Mouse (Mus musculus): ENCODE data around the gene Ccl17. TPM values are rescaled to one million over a fixed set of nuclear protein-coding genes. Genes with fewer than 3 reads are reported as not detected.
A peak's percentile ranks its signal among the peaks of the same experiment; 100 is the strongest.

The Ccl17 gene
- polyA plus RNA-seq, 1 experiment: 4.4 TPM

DNA sequence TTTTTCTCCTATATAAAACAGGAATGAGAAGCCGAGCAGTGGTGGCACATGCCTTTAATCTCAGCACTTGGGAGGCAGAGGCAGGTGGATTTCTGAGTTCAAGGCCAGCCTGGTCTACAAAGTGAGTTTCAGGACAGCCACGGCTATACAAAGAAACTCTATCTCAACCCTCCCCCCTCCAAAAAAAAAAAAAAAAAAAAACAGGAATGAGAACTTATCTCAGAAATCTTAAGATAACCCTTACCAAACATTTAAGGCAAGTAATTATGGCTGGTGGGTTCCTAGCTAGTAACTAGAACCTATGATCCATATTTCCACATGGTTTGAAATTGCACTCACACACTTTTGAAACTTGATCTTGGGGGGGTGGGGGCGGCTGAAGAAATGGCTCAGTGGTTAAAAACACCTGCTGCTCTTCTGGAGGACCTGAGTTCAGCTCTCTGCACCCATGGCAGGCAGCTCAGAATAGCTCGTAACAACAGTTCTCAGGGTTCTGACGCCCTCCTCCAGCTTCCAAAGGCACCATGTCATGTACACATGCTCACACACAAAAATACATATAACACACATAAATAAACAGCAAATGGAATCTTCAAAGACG, 24.2 kb upstream of the Ccl17 start:
- no peak overlapping the region for H3K4me3 ChIP-seq (ENCODE audit: insufficient read depth, low read length)
- H3K27ac ChIP-seq (ENCODE audit: insufficient read depth, low read length): no peak overlapping the region
- TF ChIP-seq CTCF (IDR thresholded peaks at IDR 0.05; ENCODE audit: extremely low read depth, insufficient read depth, low read length): no peak
- no peak for TF ChIP-seq POLR2A (IDR thresholded peaks at IDR 0.05; ENCODE audit: extremely low read depth, insufficient read depth, low read length)
- H3K4me1 ChIP-seq (ENCODE audit: control insufficient read depth, insufficient read depth, low read length): no peaks in the 10 kb centered on the region

DNA sequence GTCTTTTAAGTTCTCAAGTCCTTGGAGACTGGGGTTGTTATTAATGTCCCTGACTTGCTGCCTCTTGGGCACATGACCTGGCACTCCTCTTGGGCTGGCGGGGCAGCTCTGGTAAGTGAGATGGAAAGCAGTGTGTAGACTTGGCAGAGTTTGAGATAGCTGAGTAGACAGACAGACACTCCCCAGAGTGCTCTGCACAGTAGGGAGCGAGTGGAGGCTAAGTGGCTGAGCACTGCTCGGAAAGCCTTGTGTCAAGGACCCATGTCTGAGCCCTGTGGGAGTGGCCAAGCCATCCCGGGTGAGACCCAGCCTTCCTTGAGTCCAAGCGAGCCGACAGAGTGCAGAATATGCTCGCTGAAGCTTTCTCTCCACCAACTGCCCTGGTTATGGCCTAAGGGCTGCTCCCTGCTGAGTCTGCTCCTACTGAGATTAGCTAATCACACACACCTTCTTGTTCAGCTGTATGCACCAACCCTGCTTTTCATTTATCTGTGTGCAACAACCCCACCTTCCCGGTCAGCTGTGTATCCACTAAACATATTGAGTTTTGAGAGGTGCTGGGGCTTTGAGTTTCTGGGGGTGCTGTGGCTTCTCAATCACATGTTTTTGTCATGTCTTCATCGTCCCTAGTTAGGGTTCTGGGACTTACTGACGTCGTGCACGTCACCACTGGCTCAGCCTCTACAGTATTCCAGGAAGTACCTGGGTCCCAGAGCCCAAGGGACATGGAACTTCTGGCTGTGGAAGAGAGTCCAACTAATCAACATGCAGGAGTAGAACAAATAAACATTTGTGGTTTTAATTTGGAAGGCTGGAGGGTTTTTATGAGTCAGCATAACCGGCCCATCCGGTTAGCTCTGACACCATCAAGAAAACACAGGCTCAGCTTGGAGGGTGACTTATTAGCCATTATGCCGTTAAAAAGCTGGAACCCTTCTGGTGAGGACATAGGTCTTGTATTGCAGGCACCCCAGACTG, 22.4 kb upstream of the Ccl17 start:
- Histone ChIP-seq H3K4me3 (ENCODE audit: insufficient read depth, low read length) (no peak overlapping the region), H3K27ac (ENCODE audit: insufficient read depth, low read length) (no peak overlapping the region), H3K4me1 (ENCODE audit: control insufficient read depth, insufficient read depth, low read length) (no peaks in the 10 kb centered on the region)
- no peak for TF ChIP-seq POLR2A (IDR thresholded peaks at IDR 0.05; ENCODE audit: extremely low read depth, insufficient read depth, low read length)
- no peak for TF ChIP-seq CTCF (IDR thresholded peaks at IDR 0.05; ENCODE audit: extremely low read depth, insufficient read depth, low read length)

- H3K4me3 ChIP-seq (ENCODE audit: insufficient read depth, low read length): no peak overlapping the region
- H3K4me1 ChIP-seq (ENCODE audit: control insufficient read depth, insufficient read depth, low read length): peaks cover 2% of the 10 kb centered on the region; the same call in 1 of the 2 replicates
- TF ChIP-seq CTCF (IDR thresholded peaks at IDR 0.05; ENCODE audit: extremely low read depth, insufficient read depth, low read length) (no peak), POLR2A (IDR thresholded peaks at IDR 0.05; ENCODE audit: extremely low read depth, insufficient read depth, low read length) (no peak)
- no peak overlapping the region for H3K27ac ChIP-seq (ENCODE audit: insufficient read depth, low read length)
These were observed 20.8 kb upstream of the Ccl17 start for GRCm38 (mm10) chr8:94789256-94789955.

DNA sequence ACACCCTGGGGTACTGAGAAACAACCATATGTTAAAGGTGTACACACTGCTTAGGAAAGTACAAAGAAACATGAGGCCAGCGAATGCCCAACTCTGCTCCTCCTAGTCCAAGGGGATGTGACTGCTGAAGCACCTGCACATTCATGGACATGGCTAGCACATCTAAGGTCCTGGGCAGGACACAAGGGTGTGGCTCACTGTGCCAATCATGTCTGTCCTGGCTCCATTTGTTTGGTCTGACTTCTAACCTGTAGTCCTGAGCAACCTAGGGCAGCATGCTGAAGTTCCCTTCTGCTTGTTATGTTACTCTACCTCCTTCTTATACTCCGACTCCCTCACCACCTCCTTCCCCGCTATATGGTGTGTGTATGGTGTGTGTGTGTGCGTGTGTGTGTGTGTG, 15.9 kb upstream of the Ccl17 start:
- Histone ChIP-seq H3K4me1 (ENCODE audit: control insufficient read depth, insufficient read depth, low read length) (peaks cover 2% of the 10 kb centered on the region; the same call in 1 of the 2 replicates), H3K27ac (ENCODE audit: insufficient read depth, low read length) (no peak overlapping the region), H3K4me3 (ENCODE audit: insufficient read depth, low read length) (no peak overlapping the region)
- no peak for TF ChIP-seq POLR2A (IDR thresholded peaks at IDR 0.05; ENCODE audit: extremely low read depth, insufficient read depth, low read length)
- no peak for TF ChIP-seq CTCF (IDR thresholded peaks at IDR 0.05; ENCODE audit: extremely low read depth, insufficient read depth, low read length)

DNA sequence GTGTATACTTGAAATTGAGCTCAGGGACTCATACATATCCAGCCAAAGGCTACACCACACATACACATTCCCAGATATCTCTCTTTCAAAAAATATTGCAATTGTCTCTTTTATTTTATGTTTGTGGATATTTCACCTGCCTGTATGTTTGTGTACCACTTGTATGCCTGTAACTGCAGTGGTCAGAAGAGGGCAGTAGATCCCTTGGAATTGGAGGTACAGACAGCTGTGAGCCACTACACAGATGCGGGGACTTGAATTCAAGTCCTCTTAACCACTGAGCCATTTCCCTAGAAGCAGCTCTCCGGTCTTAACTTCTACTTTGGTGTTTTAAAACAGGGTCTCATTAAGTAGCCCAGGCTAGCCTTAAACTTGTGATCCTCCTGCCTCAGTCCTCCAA, 15.5 kb upstream of the Ccl17 start:
- TF ChIP-seq CTCF (IDR thresholded peaks at IDR 0.05; ENCODE audit: extremely low read depth, insufficient read depth, low read length) (0 out of 2 replicates have a peak, but pooled peaks have one; percentile 14), POLR2A (IDR thresholded peaks at IDR 0.05; ENCODE audit: extremely low read depth, insufficient read depth, low read length) (no peak)
- Histone ChIP-seq H3K4me3 (ENCODE audit: insufficient read depth, low read length) (no peak overlapping the region), H3K27ac (ENCODE audit: insufficient read depth, low read length) (no peak overlapping the region), H3K4me1 (ENCODE audit: control insufficient read depth, insufficient read depth, low read length) (peaks cover 2% of the 10 kb centered on the region; the same call in 1 of the 2 replicates)

- peaks cover 8% of the 10 kb centered on the region for H3K4me1 ChIP-seq (ENCODE audit: control insufficient read depth, insufficient read depth, low read length)
- no peak for TF ChIP-seq CTCF (IDR thresholded peaks at IDR 0.05; ENCODE audit: extremely low read depth, insufficient read depth, low read length)
- TF ChIP-seq POLR2A (IDR thresholded peaks at IDR 0.05; ENCODE audit: extremely low read depth, insufficient read depth, low read length): no peak
- peak overlapping the region; percentile 75 for H3K27ac ChIP-seq (ENCODE audit: insufficient read depth, low read length)
- H3K4me3 ChIP-seq (ENCODE audit: insufficient read depth, low read length): no peak overlapping the region
These were observed 9.8 kb upstream of the Ccl17 start for GRCm38 (mm10) chr8:94800278-94800968.

DNA sequence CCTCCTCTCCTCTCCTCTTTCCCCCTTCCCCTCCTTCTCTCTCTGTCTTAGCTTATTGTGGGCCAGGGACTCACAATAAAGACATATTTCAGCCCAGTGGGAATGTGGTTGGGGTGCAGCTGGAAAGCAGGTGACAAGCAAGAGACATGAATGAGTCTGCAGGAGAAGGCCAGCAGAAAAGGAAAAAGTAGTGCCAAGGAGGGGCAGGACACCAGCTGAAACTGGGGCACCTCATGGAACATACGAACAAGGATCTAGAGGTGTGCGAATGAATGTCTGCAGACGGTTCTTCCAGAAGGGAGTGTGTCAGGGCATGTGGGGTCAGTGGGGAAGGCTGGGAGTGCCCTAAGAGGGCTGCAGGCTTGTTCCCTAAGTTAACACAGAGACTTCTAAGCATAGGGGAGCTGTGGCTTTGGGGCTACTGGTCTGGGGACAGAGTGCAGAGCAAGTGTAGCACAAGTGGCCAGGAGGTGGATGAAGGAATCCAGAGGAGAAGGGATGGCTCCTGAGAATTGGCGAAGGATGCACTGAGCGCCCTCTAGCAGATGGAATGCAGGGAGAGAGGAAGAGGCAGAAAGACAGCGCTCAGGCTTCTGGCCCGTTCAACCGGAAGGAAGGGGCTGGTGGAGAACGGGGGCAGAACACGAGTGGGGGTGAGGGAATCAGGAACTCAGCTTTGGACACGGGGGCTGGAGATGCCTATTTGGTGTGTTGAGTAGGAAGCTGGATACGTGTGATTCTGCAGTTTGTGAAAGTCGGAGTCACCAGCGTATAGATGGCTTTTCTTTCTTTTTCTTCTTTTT, 8.8 kb upstream of the Ccl17 start:
- H3K4me1 ChIP-seq (ENCODE audit: control insufficient read depth, insufficient read depth, low read length): peaks cover 8% of the 10 kb centered on the region
- peak overlapping the region; percentile 67 for H3K27ac ChIP-seq (ENCODE audit: insufficient read depth, low read length)
- peak; percentile 54; the same call in 1 of the 2 replicates for TF ChIP-seq CTCF (IDR thresholded peaks at IDR 0.05; ENCODE audit: extremely low read depth, insufficient read depth, low read length)
- no peak for TF ChIP-seq POLR2A (IDR thresholded peaks at IDR 0.05; ENCODE audit: extremely low read depth, insufficient read depth, low read length)
- no peak overlapping the region for H3K4me3 ChIP-seq (ENCODE audit: insufficient read depth, low read length)

GRCm38 (mm10) chr8:94802375-94802774, 7.9 kb upstream of the Ccl17 start:
- TF ChIP-seq POLR2A (IDR thresholded peaks at IDR 0.05; ENCODE audit: extremely low read depth, insufficient read depth, low read length) (no peak), CTCF (IDR thresholded peaks at IDR 0.05; ENCODE audit: extremely low read depth, insufficient read depth, low read length) (no peak)
- Histone ChIP-seq H3K4me3 (ENCODE audit: insufficient read depth, low read length) (no peak overlapping the region), H3K27ac (ENCODE audit: insufficient read depth, low read length) (0 out of 2 replicates have a peak overlapping the region, but pooled peaks have one; percentile 9), H3K4me1 (ENCODE audit: control insufficient read depth, insufficient read depth, low read length) (peaks cover 8% of the 10 kb centered on the region)
